Mouse (Mus musculus) CH12.LX (cell line): ENCODE results near the gene Inpp5a. TPM values are rescaled to one million over a fixed set of nuclear protein-coding genes. Genes with fewer than 3 reads are reported as not detected.

Experiments
- DNase-seq: peaks from one replicate; pipeline ENCODE4 v3.0.0-alpha.2; 2013; ENCODE audit errors: extremely low read depth
- H3K27ac ChIP-seq: 2 replicates; pipeline ENCODE4 v1.5.1; 2012; ENCODE audit warnings: low read depth, mild to moderate bottlenecking, control low read depth, moderate library complexity; ENCODE audit not compliant: insufficient read depth
- H3K27me3 ChIP-seq: replicated peaks from 2 replicates; pipeline ENCODE3; 2012; ENCODE audit warnings: inconsistent platforms
- H3K36me3 ChIP-seq, 2 experiments: replicated peaks in 1 of 2; 2 replicates each; pipeline versions ENCODE3 to v1.6.1; 2012; ENCODE audit warnings: inconsistent platforms in 1 of 2, low read length in 1 of 2, mild to moderate bottlenecking in 1 of 2, mixed read lengths in 1 of 2, moderate library complexity in 1 of 2; ENCODE audit not compliant: control insufficient read depth in 1 of 2, insufficient read depth in 1 of 2
- H3K4me1 ChIP-seq, 2 experiments: 2 replicates each; pipeline ENCODE4 v1.6.1; 2012; ENCODE audit warnings: inconsistent platforms in 1 of 2, moderate library complexity in 1 of 2; ENCODE audit not compliant: insufficient read depth in 2 of 2, control insufficient read depth in 1 of 2
- H3K4me2 ChIP-seq: 2 replicates; pipeline ENCODE4 v1.6.1; 2012; ENCODE audit warnings: low read depth, mild to moderate bottlenecking, control low read depth; ENCODE audit not compliant: poor library complexity, insufficient read depth, severe bottlenecking
- H3K4me3 ChIP-seq, 3 experiments: fragments of 150-350 bp in 1 of 3; sonication (generic) in 1 of 3; replicated peaks in 1 of 3; 2 replicates each; pipeline versions ENCODE3 to v1.5.1; 2011 to 2012; ENCODE audit warnings: low read depth in 2 of 3, low read length in 2 of 3, mild to moderate bottlenecking in 2 of 3, moderate library complexity in 2 of 3, control low read depth in 1 of 3, improper control_type of control experiment in 1 of 3, inconsistent platforms in 1 of 3, mixed read lengths in 1 of 3; ENCODE audit not compliant: poor library complexity in 1 of 3
- H3K79me2 ChIP-seq: replicated peaks from 2 replicates; pipeline ENCODE4 v1.6.1; 2012; ENCODE audit warnings: mild to moderate bottlenecking, moderate library complexity; ENCODE audit not compliant: control insufficient read depth, poor library complexity, insufficient read depth, severe bottlenecking; ENCODE audit errors: extremely low read depth
- H3K9ac ChIP-seq: 2 replicates; pipeline ENCODE4 v1.6.1; 2012; ENCODE audit warnings: low read depth, mild to moderate bottlenecking, control low read depth, moderate library complexity; ENCODE audit not compliant: insufficient read depth
- H3K9me3 ChIP-seq: replicated peaks from 2 replicates; pipeline ENCODE3; 2012; ENCODE audit warnings: low read length, inconsistent platforms, mixed read lengths
- CTCF ChIP-seq, 2 experiments: IDR thresholded peaks in 1 of 2; conservative IDR thresholded peaks in 1 of 2; 2 replicates each; pipeline ENCODE4 v1.5.1; 2011 to 2012; ENCODE audit warnings: low read depth in 2 of 2, low read length in 2 of 2, improper control_type of control experiment in 1 of 2, inconsistent platforms in 1 of 2, mild to moderate bottlenecking in 1 of 2, moderate library complexity in 1 of 2
- EP300 ChIP-seq: IDR thresholded peaks from 2 replicates; pipeline ENCODE4 v1.6.1; 2011; ENCODE audit warnings: low read length, improper control_type of control experiment
- ETS1 ChIP-seq: conservative IDR thresholded peaks from 2 replicates; pipeline ENCODE4 v1.6.1; 2012; ENCODE audit warnings: low read depth, mild to moderate bottlenecking, inconsistent platforms, low read length, improper control_type of control experiment, moderate library complexity
- JUND ChIP-seq: conservative IDR thresholded peaks from 2 replicates; pipeline ENCODE4 v1.6.1; 2011; ENCODE audit warnings: low read depth, low read length, improper control_type of control experiment
- KAT2A ChIP-seq: IDR thresholded peaks from 2 replicates; pipeline ENCODE4 v1.6.1; 2012; ENCODE audit warnings: low read length, improper control_type of control experiment, inconsistent platforms; ENCODE audit not compliant: insufficient replicate concordance
- MAZ ChIP-seq: IDR thresholded peaks from 2 replicates; pipeline ENCODE4 v1.6.1; 2012; ENCODE audit warnings: low read depth, mild to moderate bottlenecking, inconsistent platforms, low read length, improper control_type of control experiment, moderate library complexity
- MEF2A ChIP-seq: IDR thresholded peaks from 2 replicates; pipeline ENCODE4 v1.6.1; 2014; ENCODE audit warnings: low read depth, mild to moderate bottlenecking, inconsistent platforms, low read length, improper control_type of control experiment, borderline replicate concordance
- MXI1 ChIP-seq: IDR thresholded peaks from 2 replicates; pipeline ENCODE4 v1.6.1; 2011; ENCODE audit warnings: mild to moderate bottlenecking, low read depth, low read length, improper control_type of control experiment
- MYC ChIP-seq: IDR thresholded peaks from 2 replicates; pipeline ENCODE4 v1.6.1; 2011; ENCODE audit warnings: low read depth, mild to moderate bottlenecking, improper control_type of control experiment, low read length
- PAX5 ChIP-seq: IDR thresholded peaks from 2 replicates; pipeline ENCODE4 v1.6.1; 2012; ENCODE audit warnings: low read length, inconsistent platforms, mixed read lengths
- POLR2AphosphoS2 ChIP-seq: IDR thresholded peaks from 2 replicates; pipeline ENCODE4 v1.6.1; 2011; ENCODE audit warnings: low read depth, low read length, improper control_type of control experiment
- RAD21 ChIP-seq: IDR thresholded peaks from 2 replicates; pipeline ENCODE4 v1.6.1; 2011; ENCODE audit warnings: low read depth, mild to moderate bottlenecking, low read length, improper control_type of control experiment, moderate library complexity
- RCOR1 ChIP-seq: conservative IDR thresholded peaks from 2 replicates; pipeline ENCODE4 v1.6.1; 2012; ENCODE audit warnings: low read depth, mild to moderate bottlenecking, inconsistent platforms, low read length, improper control_type of control experiment
- SMC3 ChIP-seq: IDR thresholded peaks from 2 replicates; pipeline ENCODE4 v1.6.1; 2011; ENCODE audit warnings: low read depth, low read length, improper control_type of control experiment
- TCF12 ChIP-seq: IDR thresholded peaks from 2 replicates; pipeline ENCODE4 v1.6.1; 2014; ENCODE audit warnings: low read depth, mild to moderate bottlenecking, inconsistent platforms, low read length, improper control_type of control experiment
- USF2 ChIP-seq: conservative IDR thresholded peaks from 2 replicates; pipeline ENCODE4 v1.6.1; 2011; ENCODE audit warnings: low read depth, low read length, improper control_type of control experiment
- dilution Hi-C: fragments of 300-500 bp; cut with MboI; formaldehyde crosslinking; loops from 2 replicates; pipeline ENCODE4 v1.14.3; 2020; ENCODE audit warnings: low sequenced_read_pairs; ENCODE audit not compliant: extremely low pct_unique_long_range_greater_than_20kb, extremely low pct_ligation_motif_present
- in situ Hi-C: fragments of 300-500 bp; cut with MboI; formaldehyde crosslinking; loops from 3 replicates; pipeline ENCODE4 v1.14.3; 2019; ENCODE audit warnings: low sequenced_read_pairs, low pct_ligation_motif_present, low pct_unique_long_range_greater_than_20kb, mixed read lengths
- polyA plus RNA-seq: library from polyadenylated mRNA; unstranded; fragments of >175 nt; gene quantifications from 2 replicates; pipeline ENCODE4 v1.2.1, GENCODE M21; 2012; ENCODE audit warnings: low read depth; ENCODE audit not compliant: insufficient read length
- total RNA-seq, 2 experiments: library from RNA; depleted of rRNA; stranded (reverse); fragments of 300-350 nt in 1 of 2; fragments of >200 nt in 1 of 2; gene quantifications; 2 replicates each; pipeline ENCODE4 v1.2.3; 2012 to 2014

The Inpp5a gene
- total and polyA plus RNA-seq, 3 experiments = 1.7 to 5.4 (median 3.0) TPM

DNA sequence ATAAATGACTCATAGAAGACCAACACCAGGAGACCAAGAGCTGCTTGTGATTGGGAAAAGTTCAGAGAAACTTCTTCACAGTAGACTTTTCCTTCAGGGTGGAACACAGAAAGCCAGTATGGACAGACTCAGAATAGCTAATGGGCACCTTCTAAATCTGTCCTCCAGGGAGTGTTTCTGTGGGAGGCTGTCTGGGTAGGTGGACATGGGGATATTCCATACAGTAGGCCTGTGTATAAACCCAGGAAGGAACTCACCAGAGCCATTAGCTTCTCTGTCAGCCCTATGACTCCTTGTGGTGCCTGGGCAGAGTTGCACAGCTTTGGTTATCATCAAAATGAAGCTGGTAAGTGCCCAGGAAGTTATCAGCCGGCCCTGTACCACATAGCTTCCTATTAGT, 151.7 kb downstream of the Inpp5a start:
- Histone ChIP-seq H3K9ac (no peak overlapping the region), H3K36me3 (peaks cover 0 to 29% of the 10 kb centered on the region in 2 experiments), H3K4me2 (no peak overlapping the region), H3K27me3 (no peaks in the 10 kb centered on the region), H3K4me1 (peaks cover 0 to 21% of the 10 kb centered on the region in 2 experiments; a peak in 2 of 4 replicates), H3K27ac (no peak overlapping the region), H3K4me3 (no peak overlapping the region), H3K9me3 (no peaks in the 10 kb centered on the region), H3K79me2 (no peaks in the 10 kb centered on the region)
- dilution Hi-C loops (no loop called here), in situ Hi-C loops (no loop called here)
- DNase-seq = no peak
- TF ChIP-seq TCF12 = no peak

DNA sequence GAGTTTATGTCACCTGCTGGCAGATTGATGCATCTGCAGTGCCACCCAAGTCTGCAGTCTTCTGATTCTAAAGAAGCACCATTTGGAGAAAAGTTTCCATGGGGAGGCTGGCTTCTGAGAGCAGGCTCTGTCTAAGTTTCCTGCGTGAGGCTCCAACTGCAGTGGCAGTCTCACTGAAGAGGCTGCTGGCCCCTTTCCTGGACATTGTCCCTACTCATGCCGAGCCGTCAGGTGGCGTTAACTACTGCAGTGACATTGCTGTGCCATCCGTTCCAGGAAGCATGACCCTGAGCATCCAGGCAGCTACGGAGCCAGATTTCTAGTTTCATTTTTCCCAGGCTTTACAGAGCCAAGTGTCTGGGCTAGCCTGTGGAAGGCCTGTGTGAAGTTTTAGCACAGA, 152.5 kb downstream of the Inpp5a start:
- in situ Hi-C loops = no loop called here
- Histone ChIP-seq H3K79me2 (no peaks in the 10 kb centered on the region), H3K4me2 (no peak overlapping the region), H3K4me3 (no peak overlapping the region), H3K4me1 (peaks cover 0 to 27% of the 10 kb centered on the region in 2 experiments; a peak in 2 of 4 replicates), H3K36me3 (peaks cover 0 to 27% of the 10 kb centered on the region in 2 experiments), H3K9me3 (no peaks in the 10 kb centered on the region), H3K27ac (no peak overlapping the region), H3K27me3 (no peaks in the 10 kb centered on the region), H3K9ac (no peak overlapping the region)
- dilution Hi-C loops = no loop called here
- TF ChIP-seq CTCF (conservative IDR thresholded peaks at IDR 0.05 in 1 of 2, IDR thresholded peaks at IDR 0.05 in 1 of 2; ENCODE audit: low read depth in 2 of 2, low read length in 2 of 2) = peak in 1 of 2 experiments; percentile 19; a peak in 1 of 4 replicates
- TF ChIP-seq SMC3 = no peak; the same call in 1 of the 2 replicates
- no peak for TF ChIP-seq RCOR1
- TF ChIP-seq MXI1 = no peak
- DNase-seq = no peak

GRCm38 (mm10) chr7:139544706-139545625, 156.1 kb downstream of the Inpp5a start:
- dilution Hi-C loops = no loop called here
- Histone ChIP-seq H3K79me2 (no peaks in the 10 kb centered on the region), H3K4me1 (peaks cover 0 to 21% of the 10 kb centered on the region in 2 experiments; a peak in 2 of 4 replicates), H3K9me3 (no peaks in the 10 kb centered on the region), H3K4me3 (no peak overlapping the region), H3K4me2 (no peak overlapping the region), H3K27ac (no peak overlapping the region), H3K36me3 (peaks cover 0 to 26% of the 10 kb centered on the region in 2 experiments), H3K9ac (no peak overlapping the region), H3K27me3 (no peaks in the 10 kb centered on the region)
- DNase-seq = no peak
- in situ Hi-C loops = no loop called here
- TF ChIP-seq USF2 (no peak), MEF2A (no peak), JUND (no peak), MAZ (no peak), PAX5 (no peak), ETS1 (no peak), MYC (no peak), KAT2A (no peak), RAD21 (no peak), EP300 (no peak), POLR2AphosphoS2 (no peak)
- TF ChIP-seq, all 38 proteins: peak for 0
